Mouse (Mus musculus) left cerebral cortex, adult 2 months (tissue): ENCODE results near the gene Nrg3. TPM values are rescaled to one million over a fixed set of nuclear protein-coding genes. Genes with fewer than 3 reads are reported as not detected.
"Not testable (repeated sequence)": the region's sequence is repeated elsewhere in the genome, so short reads cannot be mapped to it uniquely, and the experiment has no call there.

ENCODE experiments used
- DNase-seq, 2 experiments: peaks; one replicate each; pipeline ENCODE4 v3.0.0; 2021 to 2022; ENCODE audit warnings: low spot score in 2 of 2, mixed read lengths in 1 of 2; ENCODE audit errors: extremely low spot score in 1 of 2
- H3K27ac ChIP-seq: fragments of 200-600 bp; 2 replicates; pipeline ENCODE4 v1.8.1; 2022
- H3K4me3 ChIP-seq: fragments of 200-600 bp; 2 replicates; pipeline ENCODE4 v1.8.1; 2022
- CTCF ChIP-seq: fragments of 200-600 bp; IDR thresholded peaks from 2 replicates; pipeline ENCODE4 v1.8.1; 2022; ENCODE audit warnings: antibody characterized with exemption, mild to moderate bottlenecking, moderate library complexity
- intact Hi-C: fragments of 180-260 bp; cut with DNase I; formaldehyde crosslinking; loops from one replicate; pipeline ENCODE4 v1.15.1; 2025
- total RNA-seq, 2 experiments: library from RNA; stranded (reverse); gene quantifications; 2 replicates each; pipeline ENCODE4 v1.2.3; 2021

Gene Nrg3
- total RNA-seq, 2 experiments from 2014 or later, result 73.3 to 76.3 TPM

GRCm38 (mm10) chr14:39173709-39174108 is 299.2 kb downstream of the Nrg3 start:
- H3K27ac ChIP-seq, result no peak overlapping the region
- no peak for TF ChIP-seq CTCF
- DNase-seq, result no peak
- intact Hi-C loops, result no loop called here
- no peak overlapping the region for H3K4me3 ChIP-seq

DNA sequence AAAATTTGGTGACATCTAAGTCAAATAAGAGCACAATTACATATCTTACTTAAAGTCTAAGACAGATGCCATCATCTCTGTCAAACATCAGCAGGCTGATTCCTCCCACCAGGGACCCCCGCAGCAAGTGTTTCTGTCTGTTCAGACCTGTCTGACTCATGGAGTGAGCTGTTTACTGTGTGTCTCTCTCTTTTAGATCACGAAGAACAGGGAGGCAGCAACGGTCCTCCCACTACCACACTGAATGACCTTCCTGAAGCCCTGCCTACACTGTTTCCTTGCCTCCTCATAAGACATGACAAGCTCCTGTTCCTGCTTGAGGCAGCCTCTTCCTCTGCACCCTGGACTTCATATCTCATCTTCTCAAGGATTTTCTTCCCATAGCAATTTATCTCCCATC is 312.7 kb downstream of the Nrg3 start:
- no peak for DNase-seq
- intact Hi-C loops, result no loop called here
- no peak overlapping the region for H3K4me3 ChIP-seq
- no peak overlapping the region for H3K27ac ChIP-seq
- TF ChIP-seq CTCF, result no peak

- Histone ChIP-seq H3K27ac (no peak overlapping the region), H3K4me3 (no peak overlapping the region)
- TF ChIP-seq CTCF, result no peak
- intact Hi-C loops, result no loop called here
- no peak for DNase-seq
These were observed 317.4 kb downstream of the Nrg3 start for GRCm38 (mm10) chr14:39155462-39155861.

GRCm38 (mm10) chr14:39129766-39130165 is 343.1 kb downstream of the Nrg3 start:
- no peak for TF ChIP-seq CTCF

GRCm38 (mm10) chr14:39117977-39118376 is 354.9 kb downstream of the Nrg3 start:
- no peak for DNase-seq
- Histone ChIP-seq H3K27ac (no peak overlapping the region), H3K4me3 (no peak overlapping the region)
- intact Hi-C loops, result no loop called here
- no peak for TF ChIP-seq CTCF

More at GRCm38 (mm10) chr14:39129766-39130165, 343.1 kb downstream of the Nrg3 start:
- intact Hi-C loops, result no loop called here
- DNase-seq, result no peak
- H3K4me3 ChIP-seq, result no peak overlapping the region
- H3K27ac ChIP-seq, result no peak overlapping the region

- DNase-seq, intact Hi-C loops, H3K4me3 ChIP-seq, H3K27ac ChIP-seq: not testable (repeated sequence)
These were observed 356.2 kb downstream of the Nrg3 start for GRCm38 (mm10) chr14:39116522-39117231.

- intact Hi-C loops, result loop anchor here (5.0 kb wide), 1 partner anchor 363 kb away; the partner anchor contains the start of gene Nrg3
- no peak for DNase-seq
- H3K4me3 ChIP-seq, result no peak overlapping the region
- H3K27ac ChIP-seq, result no peak overlapping the region
- no peak for TF ChIP-seq CTCF
These were observed 363.3 kb downstream of the Nrg3 start for GRCm38 (mm10) chr14:39109566-39109965.

- intact Hi-C loops, result loop anchor here (2.0 to 5.0 kb wide), 2 partner anchors 28 to 366 kb away; partner anchors contain the start of gene Nrg3
- H3K4me3 ChIP-seq, result no peak overlapping the region
- H3K27ac ChIP-seq, result peak overlapping the region; percentile 70
- DNase-seq, result peak; percentile 12 to 24
- TF ChIP-seq CTCF, result no peak
These were observed 366.1 kb downstream of the Nrg3 start for GRCm38 (mm10) chr14:39106776-39107175.

- no peak overlapping the region for H3K4me3 ChIP-seq
- H3K27ac ChIP-seq, result peak overlapping the region; percentile 7; the same call in 1 of the 2 replicates
- intact Hi-C loops, result no loop called here
- TF ChIP-seq CTCF, result no peak
- no peak for DNase-seq
These were observed 377.7 kb downstream of the Nrg3 start for GRCm38 (mm10) chr14:39095219-39095618.

DNA sequence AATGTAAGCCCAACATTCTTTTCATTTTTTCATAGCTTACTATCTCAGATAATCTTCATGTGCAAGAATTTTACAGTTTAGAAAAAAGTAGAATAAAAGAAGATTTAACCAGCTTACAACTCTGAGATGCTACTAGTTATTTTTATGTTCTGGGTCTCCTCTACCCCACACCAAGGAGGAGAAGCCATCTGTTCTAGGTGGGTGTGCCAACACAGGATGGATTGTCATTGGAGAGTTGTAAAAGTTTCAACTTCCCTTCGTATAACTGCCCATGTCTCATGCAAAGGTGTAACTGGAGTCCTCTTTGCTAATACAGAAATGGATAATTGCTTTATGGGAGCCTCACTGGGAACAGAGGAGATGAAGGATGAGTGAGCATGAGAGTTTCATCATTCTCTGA is 393.4 kb downstream of the Nrg3 start:
- no peak for TF ChIP-seq CTCF
- intact Hi-C loops, result loop anchor here (2.0 to 5.0 kb wide), 2 partner anchors 27 to 42 kb away; no protein-coding TSS in a partner anchor
- DNase-seq, result peak in 1 of 2 experiments; percentile 24

DNA sequence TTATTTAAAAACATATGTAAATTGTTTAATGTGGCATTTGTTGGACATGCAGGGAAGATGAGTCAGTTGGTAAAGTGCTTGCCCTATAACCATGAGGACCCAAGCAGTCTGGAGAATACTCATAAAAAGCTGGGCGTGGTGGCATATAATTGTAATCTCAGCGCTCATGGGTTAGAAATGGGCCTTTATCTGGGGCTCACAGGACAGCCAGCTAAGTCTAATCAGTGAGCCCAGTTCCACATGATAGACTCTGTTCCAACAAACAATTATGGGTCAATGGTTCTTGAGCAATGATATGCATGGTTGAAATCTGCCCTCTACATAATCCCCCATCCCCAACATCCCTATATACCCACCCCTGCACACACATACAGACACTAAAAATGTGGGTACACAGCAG is 421.3 kb downstream of the Nrg3 start:
- DNase-seq, result no peak
- TF ChIP-seq CTCF, result no peak
- intact Hi-C loops, result no loop called here
- Histone ChIP-seq H3K27ac (no peak overlapping the region), H3K4me3 (no peak overlapping the region)

More for the DNA sequence above, 393.4 kb downstream of the Nrg3 start:
- no peak overlapping the region for H3K4me3 ChIP-seq
- H3K27ac ChIP-seq, result no peak overlapping the region

DNA sequence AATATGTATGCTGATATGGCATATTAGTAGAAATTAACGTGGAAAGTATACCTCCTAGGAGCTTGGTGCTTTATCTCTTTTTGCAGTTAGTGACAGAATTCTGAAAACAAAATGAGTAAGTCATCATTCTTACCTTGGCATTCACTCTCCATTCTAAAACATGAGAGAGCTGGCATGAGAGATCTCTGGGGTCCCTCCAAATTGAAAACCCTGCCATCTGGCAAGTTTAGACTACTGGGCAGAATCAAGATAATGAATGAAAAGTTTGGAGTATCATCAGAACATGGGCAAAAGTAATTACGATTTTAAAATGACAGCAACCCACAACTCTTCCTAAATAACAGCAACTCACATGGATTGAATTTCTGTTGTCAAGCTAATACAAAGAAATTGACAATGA is 423.9 kb downstream of the Nrg3 start:
- intact Hi-C loops, result no loop called here
- no peak overlapping the region for H3K4me3 ChIP-seq
- no peak for TF ChIP-seq CTCF
- DNase-seq, result no peak
- no peak overlapping the region for H3K27ac ChIP-seq

GRCm38 (mm10) chr14:39044290-39044689 is 428.6 kb downstream of the Nrg3 start:
- intact Hi-C loops, result no loop called here
- no peak overlapping the region for H3K4me3 ChIP-seq
- H3K27ac ChIP-seq, result peak overlapping the region; percentile 66
- DNase-seq, result no peak
- TF ChIP-seq CTCF, result no peak
